8 mouse cellular contexts compared by ENCODE assay signal in genomic region chr5:113906958-113907735, GRCm38 (mm10). TPM values are rescaled to one million over a fixed set of nuclear protein-coding genes. Genes with fewer than 3 reads are reported as not detected.
DNase-seq lines count a peak whose midpoint lies in the region; ATAC-seq and TF ChIP-seq lines count a peak whose summit lies in the region.

No protein-coding gene starts in this region.

- H3K36me3 ChIP-seq in forebrain, embryonic 13.5 days (ENCODE audit: poor library complexity, severe bottlenecking) = no peaks in the 10 kb centered on the region
- H3K36me3 ChIP-seq in intestine, embryonic 16.5 days (ENCODE audit: control insufficient read depth, insufficient read depth, low read length) = no peaks in the 10 kb centered on the region
- H3K36me3 ChIP-seq in spleen, adult 2 months (ENCODE audit: control insufficient read depth, insufficient read depth, low read length) = no peaks in the 10 kb centered on the region

- no peak for ATAC-seq in forebrain, embryonic 13.5 days
- ATAC-seq in intestine, embryonic 16.5 days = no peak

- WGBS in forebrain, embryonic 13.5 days = 18% methylated on average over 17 of the region's 17 CpGs
- 7% methylated on average over 17 of the region's 17 CpGs for WGBS in intestine, embryonic 16.5 days
- WGBS in spleen, adult 2 months = 21% methylated on average over 17 of the region's 17 CpGs

- no peak for TF ChIP-seq POLR2A in spleen, adult 2 months (IDR thresholded peaks at IDR 0.05; ENCODE audit: low read depth, low read length)

- peak overlapping the region; percentile 99 for H3K4me3 ChIP-seq in forebrain, embryonic 13.5 days
- peak overlapping the region; percentile 92 for H3K4me3 ChIP-seq in intestine, embryonic 16.5 days (ENCODE audit: low read length)
- H3K4me3 ChIP-seq in spleen, adult 2 months (ENCODE audit: extremely low read depth, insufficient read depth, insufficient read length) = peak overlapping the region; percentile 70

- H3K9ac ChIP-seq in forebrain, embryonic 13.5 days = peak overlapping the region; percentile 99
- H3K9ac ChIP-seq in intestine, embryonic 16.5 days (ENCODE audit: low read depth, low read length) = peak overlapping the region; percentile 99

- H3K4me2 ChIP-seq in forebrain, embryonic 13.5 days = peak overlapping the region; percentile 81
- peak overlapping the region; percentile 67 for H3K4me2 ChIP-seq in intestine, embryonic 16.5 days (ENCODE audit: low read depth, low read length)

- peaks cover 53% of the 10 kb centered on the region for H3K4me1 ChIP-seq in forebrain, embryonic 13.5 days
- H3K4me1 ChIP-seq in intestine, embryonic 16.5 days (ENCODE audit: control insufficient read depth, insufficient read depth, low read length) = peaks cover 45% of the 10 kb centered on the region
- peaks cover 4% of the 10 kb centered on the region; the same call in 1 of the 2 replicates for H3K4me1 ChIP-seq in spleen, adult 2 months (ENCODE audit: control insufficient read depth, insufficient read depth, insufficient read length)

- H3K27ac ChIP-seq in forebrain, embryonic 13.5 days = peak overlapping the region; percentile 98
- peak overlapping the region; percentile 99 for H3K27ac ChIP-seq in intestine, embryonic 16.5 days (ENCODE audit: low read length)
- H3K27ac ChIP-seq in spleen, adult 2 months (ENCODE audit: insufficient read depth, low read length) = peak overlapping the region; percentile 77

- H3K9me3 ChIP-seq in forebrain, embryonic 13.5 days (replicated peaks) = no peaks in the 10 kb centered on the region
- no peaks in the 10 kb centered on the region for H3K9me3 ChIP-seq in intestine, embryonic 16.5 days (ENCODE audit: control insufficient read depth, low read length)

- peak; percentile 62 for DNase-seq in embryo, embryonic 10 days (ENCODE audit: low spot score)
- no peak for DNase-seq in embryo, embryonic 9.5 days (ENCODE audit: extremely low spot score)
- DNase-seq in R1 (ENCODE audit: low read depth, low spot score) = peak; percentile 72
- DNase-seq in lung, postnatal 14 days = peak; percentile 56
- DNase-seq in spleen, adult 2 months (ENCODE audit: low read depth in 1 of 2, low spot score in 2 of 2) = peak in 1 of 2 experiments; percentile 22
- no peak for DNase-seq in frontal cortex, postnatal 36 days (ENCODE audit: low spot score in 2 of 2)

- no peaks in the 10 kb centered on the region for H3K27me3 ChIP-seq in forebrain, embryonic 13.5 days
- H3K27me3 ChIP-seq in intestine, embryonic 16.5 days (replicated peaks; ENCODE audit: control insufficient read depth, insufficient read depth, low read length) = no peaks in the 10 kb centered on the region
- H3K27me3 ChIP-seq in spleen, adult 2 months (ENCODE audit: control insufficient read depth, insufficient read depth, low read length) = no peaks in the 10 kb centered on the region

- no peak for TF ChIP-seq CTCF in spleen, adult 2 months (IDR thresholded peaks at IDR 0.05; ENCODE audit: extremely low read depth, insufficient read depth, insufficient read length, insufficient replicate concordance)

RNA-seq across cellular contexts. Expression of gene Coro1c, which starts 1.4 kb away (rescaled TPM):
- polyA plus RNA-seq in forebrain, embryonic 13.5 days (2015; fragmentation: Nextera tagmentation; extraction: Ambion mirVana) = 235 and 246 TPM in 2 replicates
- 175 and 183 TPM in 2 replicates for polyA plus RNA-seq in intestine, embryonic 16.5 days (2015; fragmentation: Nextera tagmentation; extraction: Ambion mirVana)
- 37.9 and 38.3 TPM in 2 replicates for polyA plus RNA-seq in spleen, adult 2 months (2012; rRNA removed)

Comparison
In these comparisons a context has a peak if more than half of its experiments do, and no peak if none do; other contexts are left out.
1. DNase-seq: peak in embryo, embryonic 10 days (single experiment), R1 (single experiment) and lung, postnatal 14 days (single experiment); none in embryo, embryonic 9.5 days (single experiment) and frontal cortex, postnatal 36 days (0 of 2).
2. Peak in every context shown above with its lines, with median percentiles within 50 percentile points of each other: H3K27ac ChIP-seq and H3K4me3 ChIP-seq.